Mouse (Mus musculus): ENCODE measurements at regions not wholly inside any gene's neighbourhood (a gene's known extent, or its start where the extent isn't known, plus 50 kb on each side); places are given as distances from the start of the nearest gene placed in this dataset.

DNA sequence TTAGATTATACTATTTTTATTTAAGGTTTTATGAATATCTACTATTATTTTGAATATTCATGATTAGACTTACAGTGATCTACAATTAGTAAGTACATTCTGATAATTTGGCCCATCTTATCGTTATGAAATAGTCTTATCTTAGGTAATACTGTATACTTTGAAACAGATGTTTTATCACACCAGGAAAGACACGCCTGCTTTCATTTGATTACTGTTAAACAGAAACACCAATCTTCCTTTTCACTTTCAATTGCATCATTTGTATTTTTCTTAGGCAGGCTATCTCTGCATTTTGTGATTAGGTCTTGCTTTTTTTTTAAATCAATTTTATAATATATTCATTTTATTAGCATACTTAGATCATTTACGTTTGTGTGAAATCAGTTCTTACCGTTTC is 280.4 kb upstream of the Ccdc54 start:
- CTCF ChIA-PET: no interaction called here
- POLR2A ChIA-PET: no interaction called here

DNA sequence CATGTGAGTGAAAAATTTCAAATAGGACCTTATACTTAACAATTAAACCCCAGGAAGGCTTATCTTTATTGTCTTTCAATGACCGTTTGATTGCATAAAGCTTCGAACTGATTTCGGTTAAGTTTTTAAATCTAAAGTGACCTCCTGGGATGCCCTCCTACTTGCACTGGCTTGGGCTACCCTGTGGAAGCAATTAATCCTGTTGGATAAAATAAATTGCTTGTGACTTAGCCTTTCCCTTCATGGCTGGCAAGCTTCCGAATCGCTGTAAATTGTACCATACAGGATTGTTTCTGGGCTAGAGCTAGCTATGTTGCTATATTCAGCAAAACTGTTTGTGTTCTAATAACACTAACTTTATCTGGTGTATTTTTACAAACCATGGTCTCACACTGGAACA is 272.6 kb upstream of the Ccdc54 start:
- POLR2A ChIA-PET: no interaction called here
- CTCF ChIA-PET: no interaction called here

DNA sequence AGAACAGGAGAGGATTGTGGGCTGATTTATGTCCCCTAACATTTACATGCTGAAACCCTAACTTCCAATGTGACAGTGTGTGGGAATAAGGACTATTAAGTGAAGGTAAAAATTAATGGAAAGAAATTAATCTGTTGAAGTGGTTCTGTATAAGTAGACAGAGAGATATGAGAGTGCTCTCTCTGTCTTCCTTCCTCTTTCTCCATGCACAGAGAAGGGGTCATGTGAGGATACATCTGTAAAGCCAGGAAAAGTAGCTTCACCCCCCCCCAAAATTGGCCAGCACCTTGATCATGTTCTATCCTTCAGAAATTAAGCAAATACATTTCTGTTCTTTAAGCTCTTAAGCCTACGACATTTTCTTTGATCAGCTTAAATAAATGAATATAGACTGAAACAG is 268.6 kb upstream of the Ccdc54 start:
- POLR2A ChIA-PET: no interaction called here
- CTCF ChIA-PET: no interaction called here

DNA sequence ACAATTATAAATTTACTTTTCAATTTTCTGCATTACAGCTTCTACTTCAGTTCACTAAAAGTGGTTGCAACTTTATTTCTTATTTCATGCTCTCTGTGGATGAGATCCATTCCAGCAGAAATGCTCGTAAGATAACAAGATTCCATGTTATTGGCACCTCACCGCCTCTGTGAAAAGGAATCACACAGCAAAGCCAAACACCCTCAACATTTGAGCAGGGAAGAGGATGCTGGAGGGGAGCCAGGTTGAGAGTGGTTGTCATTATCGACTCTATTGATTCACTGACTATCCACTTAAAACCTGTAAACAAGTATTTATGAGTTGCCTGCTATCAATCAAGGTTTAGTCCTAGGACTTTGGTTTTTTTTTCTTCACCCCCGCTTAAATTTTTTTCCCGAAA is 261.1 kb upstream of the Ccdc54 start:
- ChIA-PET POLR2A (no interaction called here), CTCF (no interaction called here)

DNA sequence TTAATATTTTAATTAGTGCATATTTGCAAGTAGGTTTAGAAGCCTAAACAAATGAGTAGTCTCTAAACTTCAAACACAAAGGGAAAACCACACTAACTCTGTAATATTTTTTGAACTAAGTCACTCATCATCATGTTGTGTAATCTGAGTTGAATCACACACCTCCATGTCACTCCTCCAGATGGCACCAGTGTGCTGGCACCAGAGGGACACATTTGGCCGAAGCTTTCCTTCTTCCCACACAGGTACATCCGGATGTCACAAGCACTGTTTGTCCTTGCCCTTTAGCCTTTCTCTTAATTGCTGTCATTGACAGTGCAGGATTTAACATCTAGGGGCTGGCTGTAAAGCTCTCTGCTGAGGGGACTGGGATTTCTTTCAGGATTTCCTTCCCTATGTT is 256.7 kb upstream of the Ccdc54 start:
- ChIA-PET POLR2A (no interaction called here), CTCF (no interaction called here)

DNA sequence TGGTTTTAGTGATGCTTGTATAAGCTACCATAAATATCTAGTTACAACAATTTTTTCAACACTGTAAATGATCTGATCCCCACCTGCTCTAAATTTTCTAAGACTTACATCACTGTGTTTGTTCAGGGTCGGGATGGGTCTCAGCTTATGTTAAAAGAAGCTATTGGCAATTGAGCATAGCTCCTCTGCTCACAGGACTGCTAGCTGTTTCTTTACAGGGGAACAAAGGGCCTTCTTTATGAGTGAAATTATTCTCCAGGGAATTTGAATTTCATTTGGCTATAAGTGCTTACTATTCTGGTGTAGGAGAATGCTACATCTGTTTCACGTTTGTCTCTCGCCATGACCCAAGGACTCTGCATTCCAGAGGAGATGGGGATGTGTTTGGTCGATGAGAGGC is 255.6 kb upstream of the Ccdc54 start:
- POLR2A ChIA-PET: no interaction called here
- CTCF ChIA-PET: no interaction called here

DNA sequence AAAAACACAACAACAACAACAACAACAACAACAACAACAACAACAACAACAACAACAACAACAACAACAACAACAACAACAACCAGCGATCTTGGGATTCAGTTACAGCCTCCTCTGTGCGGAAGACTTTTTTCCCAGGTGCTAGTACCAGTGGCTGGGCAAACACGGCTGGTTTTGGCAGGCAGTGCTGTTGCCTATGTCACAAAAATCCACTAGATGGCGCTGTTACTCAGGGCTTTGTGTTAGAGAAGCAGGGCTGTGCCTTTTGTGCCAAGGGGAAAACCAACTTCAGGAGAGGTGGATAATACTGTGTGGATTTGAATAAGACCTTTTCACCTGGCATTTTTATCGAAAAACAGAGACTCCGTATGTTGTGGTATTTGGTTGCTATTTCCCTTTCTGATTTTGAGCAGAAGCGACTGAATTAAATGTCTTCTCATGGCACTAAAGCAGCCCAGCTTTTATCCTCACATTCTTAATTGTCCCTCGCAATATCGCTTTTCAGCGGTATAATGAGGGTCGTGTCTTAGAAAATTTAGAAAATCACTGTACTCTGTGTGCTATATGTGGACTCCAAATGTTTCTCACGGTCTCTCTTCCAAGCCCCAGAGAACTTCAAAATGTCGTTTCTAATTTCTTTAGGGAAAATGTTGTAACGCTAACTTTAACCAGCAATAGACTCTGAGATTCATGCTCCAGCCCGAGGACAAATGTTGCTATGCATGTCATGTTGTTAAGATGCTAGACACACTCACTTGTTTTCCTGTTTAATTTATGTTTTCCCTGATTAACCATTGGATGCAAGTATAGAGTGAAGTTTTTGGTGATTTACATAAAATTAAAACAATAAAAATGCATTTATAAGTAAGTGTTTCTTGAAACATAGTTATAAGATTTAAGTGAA is 251.0 kb upstream of the Ccdc54 start:
- ChIA-PET POLR2A (no interaction called here), CTCF (interaction anchor here in 3 of 4 experiments (0.6 to 1.2 kb wide), 7 partner anchors 9 to 482 kb away, joined by 3 to 4 read pairs (median 3); no protein-coding TSS in a partner anchor)

DNA sequence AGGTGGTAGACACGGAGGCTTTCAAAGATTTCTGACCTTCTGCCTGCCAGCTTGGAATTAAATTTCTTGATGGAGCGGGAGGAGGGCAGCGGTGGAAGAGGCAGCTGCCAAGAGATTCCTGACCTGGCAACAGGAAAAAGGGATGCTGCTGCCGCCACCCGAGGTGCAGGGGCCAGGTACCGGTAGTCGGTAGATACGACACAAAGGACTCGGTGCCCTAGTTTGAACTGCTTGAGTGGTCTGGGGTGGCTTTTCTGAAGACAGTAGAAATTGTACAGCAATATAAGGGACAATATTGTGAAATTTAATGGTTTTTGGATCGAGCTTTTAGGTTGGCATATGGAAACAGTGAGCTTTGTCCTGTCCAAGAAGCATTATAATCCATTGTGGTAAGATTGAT is 250.3 kb upstream of the Ccdc54 start:
- POLR2A ChIA-PET: no interaction called here
- CTCF ChIA-PET: interaction anchor here in 3 of 4 experiments (0.6 to 1.3 kb wide), 8 partner anchors 8 to 481 kb away, joined by 3 to 4 read pairs (median 4); no protein-coding TSS in a partner anchor

DNA sequence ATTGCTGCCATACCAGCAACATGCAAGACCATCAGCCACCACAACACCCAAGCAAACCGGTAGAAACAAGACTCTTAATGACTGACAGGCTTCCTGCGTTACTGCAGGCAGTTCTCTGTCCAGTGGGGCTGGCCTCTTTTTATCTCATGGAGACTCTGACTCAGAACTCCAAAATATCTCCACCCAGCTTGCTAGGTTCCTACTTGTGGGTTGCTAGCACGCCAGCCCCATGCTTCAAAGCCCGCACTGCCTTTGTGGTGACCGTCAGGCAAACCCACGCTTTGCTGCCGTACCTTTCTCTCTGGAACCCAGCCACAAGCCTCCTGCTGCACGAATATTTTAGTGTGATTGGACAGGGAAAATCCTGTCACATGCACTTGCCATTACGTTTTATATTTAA is 248.7 kb upstream of the Ccdc54 start:
- CTCF ChIA-PET: no interaction called here
- POLR2A ChIA-PET: no interaction called here

DNA sequence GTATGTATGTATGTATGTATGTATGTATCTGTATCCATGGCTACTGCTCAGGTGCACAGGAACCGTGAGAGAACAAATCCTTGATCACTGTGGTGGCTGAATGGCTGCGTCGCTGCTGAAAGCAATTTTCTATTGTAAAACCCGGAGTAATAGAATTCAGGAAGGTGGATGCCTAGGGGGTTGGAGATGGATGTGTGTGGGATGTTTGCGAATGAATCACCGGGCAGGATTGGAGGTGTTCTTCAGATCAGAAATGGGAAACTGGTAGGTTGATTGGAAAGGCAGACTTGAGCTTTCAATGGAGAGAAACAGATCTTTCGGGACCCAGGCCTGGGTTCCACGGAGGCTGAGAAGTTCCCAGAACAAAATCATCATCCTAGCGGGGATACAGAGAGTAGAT is 246.5 kb upstream of the Ccdc54 start:
- ChIA-PET CTCF (no interaction called here), POLR2A (no interaction called here)

DNA sequence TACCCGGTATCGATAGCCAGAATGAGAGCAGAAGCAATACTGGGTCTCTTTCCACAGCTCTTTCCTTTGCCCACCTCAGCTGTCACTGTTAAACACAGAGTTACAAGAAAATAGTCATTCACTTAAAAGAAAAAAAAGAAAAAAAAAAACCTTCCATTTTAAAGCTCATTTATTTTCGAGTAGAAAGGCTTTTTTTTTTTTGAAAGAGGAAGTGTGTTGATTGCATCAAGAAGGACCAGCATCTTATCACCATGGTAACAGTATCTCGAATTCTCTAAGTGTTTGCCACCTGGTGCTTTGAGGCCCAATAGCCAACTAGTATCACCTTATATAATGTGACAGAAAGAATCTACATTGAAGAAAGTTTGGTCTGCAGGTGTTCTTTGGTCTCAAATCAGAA is 245.5 kb upstream of the Ccdc54 start:
- ChIA-PET CTCF (no interaction called here), POLR2A (interaction anchor here in 1 of 4 experiments (0.7 kb wide), 1 partner anchor 17 kb away, joined by 3 read pairs; no protein-coding TSS in a partner anchor)

DNA sequence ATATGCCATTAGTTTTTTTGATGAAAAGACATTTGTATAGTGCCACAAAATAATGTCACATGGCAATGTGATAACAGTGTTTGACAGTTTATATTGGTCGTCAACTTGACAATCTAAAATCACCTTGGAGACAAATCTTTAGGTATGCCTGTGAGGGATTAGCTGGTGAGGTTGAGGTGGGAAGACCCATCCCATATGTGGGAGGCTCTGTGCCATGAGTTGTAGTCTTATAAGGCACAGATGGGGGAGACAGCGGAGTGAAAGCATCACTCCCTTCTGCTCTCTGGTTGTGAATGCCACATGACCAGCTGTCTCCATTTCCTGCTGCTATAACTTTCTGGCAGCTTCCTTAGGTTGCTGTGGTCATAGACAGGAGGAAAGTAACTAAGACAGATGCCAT is 242.4 kb upstream of the Ccdc54 start:
- POLR2A ChIA-PET: no interaction called here
- CTCF ChIA-PET: interaction anchor here in 1 of 4 experiments (0.9 kb wide), 1 partner anchor 8 kb away, joined by 4 read pairs; no protein-coding TSS in a partner anchor

DNA sequence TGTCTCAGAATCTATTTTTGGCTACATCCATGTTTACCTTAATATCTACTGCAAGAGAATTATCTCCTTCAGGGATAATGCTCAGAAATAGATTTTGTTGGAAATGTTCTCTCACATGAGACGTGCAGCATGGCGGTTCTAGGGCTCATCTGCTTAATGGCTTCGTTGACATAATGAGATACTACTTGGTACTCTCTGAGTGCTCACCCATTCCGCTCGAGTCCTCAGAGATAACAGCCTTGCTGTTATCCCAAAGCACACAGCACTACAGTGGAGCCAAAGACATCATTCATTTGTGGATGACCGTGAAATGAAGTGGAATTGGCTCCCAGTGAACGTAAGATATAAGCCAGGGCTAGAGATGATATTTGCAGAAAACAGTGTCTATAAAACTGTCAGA is 231.4 kb upstream of the Ccdc54 start:
- ChIA-PET POLR2A (no interaction called here), CTCF (no interaction called here)

DNA sequence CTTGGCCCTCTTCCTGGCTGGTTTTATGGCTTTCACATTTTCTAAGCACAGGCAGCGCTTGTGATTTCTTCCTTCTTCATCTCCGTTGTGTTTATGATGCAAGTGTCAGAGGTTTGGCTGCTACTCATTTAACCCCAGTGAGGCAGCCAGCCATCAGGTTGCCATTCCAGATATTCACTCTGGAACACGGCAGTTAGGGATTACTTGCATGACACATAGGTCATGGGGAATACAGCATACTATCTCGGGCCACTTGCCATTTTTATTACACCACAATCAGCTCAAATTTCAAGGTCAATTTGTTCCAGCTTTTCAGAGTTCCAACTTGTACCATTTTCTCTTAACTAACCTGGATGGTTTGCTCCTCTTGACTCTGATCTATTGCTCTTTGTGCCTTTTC is 223.7 kb upstream of the Ccdc54 start:
- ChIA-PET CTCF (interaction anchor here in 1 of 4 experiments (1.1 kb wide), 1 partner anchor 15 kb away, joined by 3 read pairs; no protein-coding TSS in a partner anchor), POLR2A (no interaction called here)

DNA sequence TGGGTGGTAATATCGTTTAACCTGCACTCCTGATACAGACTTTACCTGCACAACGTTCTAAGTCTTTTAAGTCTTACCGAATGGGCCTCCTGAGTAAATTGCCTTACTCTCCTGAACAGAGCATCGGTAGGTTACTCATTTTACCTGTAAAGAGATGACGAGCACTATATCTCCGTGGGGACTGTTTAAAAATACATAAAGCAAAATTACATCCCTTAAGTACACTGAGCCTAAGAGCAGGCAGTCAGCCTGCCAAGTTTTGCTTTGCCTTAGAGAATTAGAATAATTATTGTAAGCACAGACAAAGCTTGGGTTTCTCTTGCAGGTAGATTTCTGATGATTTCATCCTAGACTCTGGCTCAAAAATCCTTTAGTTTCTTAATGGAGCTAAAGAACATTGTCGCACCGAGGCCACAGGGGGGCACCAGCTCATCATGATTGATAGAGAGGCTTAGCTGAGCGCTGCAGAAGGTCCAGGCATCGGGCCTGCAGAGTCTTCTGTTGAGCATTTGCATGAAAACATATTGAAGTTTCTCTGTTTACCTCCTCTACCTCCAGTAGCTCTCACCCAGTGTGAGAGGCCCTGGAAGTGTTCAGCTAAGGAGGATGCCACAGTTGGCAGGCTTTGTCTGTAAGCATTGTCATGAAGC is 208.3 kb upstream of the Ccdc54 start:
- ChIA-PET CTCF (interaction anchor here in 3 of 4 experiments (0.5 to 1.1 kb wide), 6 partner anchors 16 to 1122 kb away, joined by 3 to 6 read pairs (median 3); no protein-coding TSS in a partner anchor), POLR2A (no interaction called here)

DNA sequence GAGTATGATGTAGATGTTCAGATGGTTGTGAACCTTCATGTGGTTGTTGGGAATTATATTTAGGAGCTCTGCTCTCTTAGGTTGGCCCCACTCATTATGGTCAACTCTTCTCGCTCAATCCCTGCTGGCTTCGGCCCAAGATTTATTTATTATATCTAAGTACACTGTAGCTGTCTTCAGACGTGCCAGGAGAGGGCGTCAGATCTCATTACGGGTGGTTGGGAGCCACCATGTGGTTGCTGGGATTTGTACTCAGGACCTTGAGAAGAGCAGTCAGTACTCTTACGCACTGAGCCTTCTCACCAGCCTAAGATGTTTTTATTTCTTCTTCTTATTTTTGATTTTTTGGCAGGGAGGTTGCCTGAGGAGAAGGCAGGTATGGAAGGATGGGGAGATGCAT is 207.1 kb upstream of the Ccdc54 start:
- CTCF ChIA-PET: no interaction called here
- POLR2A ChIA-PET: no interaction called here

DNA sequence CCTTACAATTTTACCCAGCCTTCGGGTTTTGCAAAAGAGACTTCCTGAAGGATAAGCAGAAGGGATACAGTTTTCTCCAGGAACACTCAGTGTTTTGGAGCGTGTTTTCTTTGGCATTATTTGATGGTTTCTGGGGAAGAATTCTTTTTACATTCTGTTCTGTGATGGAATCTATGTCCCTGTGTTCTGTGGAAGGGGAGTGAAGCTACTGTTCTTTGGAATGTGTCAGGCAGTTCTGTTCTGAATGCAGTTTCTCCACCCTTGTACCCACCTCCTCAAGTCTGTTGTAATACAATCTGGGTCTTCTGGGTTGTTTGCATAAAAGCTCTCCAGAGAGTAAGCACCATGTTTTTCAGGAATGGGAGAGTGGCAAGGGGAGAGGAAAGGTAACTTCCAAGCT is 202.0 kb upstream of the Ccdc54 start:
- ChIA-PET POLR2A (interaction anchor here in 1 of 4 experiments (0.5 kb wide), 1 partner anchor 62 kb away, joined by 3 read pairs; no protein-coding TSS in a partner anchor), CTCF (no interaction called here)

DNA sequence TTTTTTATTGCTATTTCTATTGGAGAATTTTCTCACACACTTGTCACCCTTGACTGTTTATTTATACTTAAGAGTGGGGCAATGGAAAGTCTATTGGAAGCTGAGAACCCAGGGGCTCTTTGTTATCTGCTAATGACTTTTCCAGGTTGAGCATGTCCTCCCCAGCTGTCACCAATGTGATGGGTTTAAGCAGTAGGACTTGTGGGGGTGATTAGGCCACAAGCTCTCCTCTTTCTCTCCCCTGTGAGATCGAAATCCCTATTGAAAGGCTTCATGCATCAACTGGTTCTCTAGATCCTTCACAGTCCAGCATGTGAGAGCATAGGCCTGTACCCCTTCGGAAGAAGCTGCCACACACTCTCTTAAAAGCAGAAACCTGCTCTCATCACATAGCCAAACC is 201.6 kb upstream of the Ccdc54 start:
- POLR2A ChIA-PET: interaction anchor here in 1 of 4 experiments (0.5 kb wide), 1 partner anchor 63 kb away, joined by 3 read pairs; no protein-coding TSS in a partner anchor
- CTCF ChIA-PET: no interaction called here

DNA sequence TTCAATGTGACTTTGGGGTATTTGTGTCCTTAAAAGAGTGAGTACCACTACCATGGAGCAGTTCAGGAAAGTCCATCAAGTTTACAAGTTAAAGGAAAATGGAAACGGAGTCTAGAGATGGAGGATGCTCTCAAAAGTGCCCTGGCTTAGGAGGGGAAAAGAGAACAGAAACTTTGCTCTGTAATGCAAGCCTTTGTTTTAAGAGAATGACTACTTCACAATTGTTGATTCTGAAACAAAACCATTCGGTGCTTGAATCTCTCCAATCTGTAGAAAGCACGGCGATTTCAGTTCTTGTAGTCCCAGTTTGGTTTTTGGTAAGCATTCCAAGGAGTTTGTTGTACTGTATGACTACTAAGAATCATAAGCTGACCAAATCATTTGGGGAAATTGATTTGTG is 197.7 kb upstream of the Ccdc54 start:
- ChIA-PET POLR2A (no interaction called here), CTCF (no interaction called here)

DNA sequence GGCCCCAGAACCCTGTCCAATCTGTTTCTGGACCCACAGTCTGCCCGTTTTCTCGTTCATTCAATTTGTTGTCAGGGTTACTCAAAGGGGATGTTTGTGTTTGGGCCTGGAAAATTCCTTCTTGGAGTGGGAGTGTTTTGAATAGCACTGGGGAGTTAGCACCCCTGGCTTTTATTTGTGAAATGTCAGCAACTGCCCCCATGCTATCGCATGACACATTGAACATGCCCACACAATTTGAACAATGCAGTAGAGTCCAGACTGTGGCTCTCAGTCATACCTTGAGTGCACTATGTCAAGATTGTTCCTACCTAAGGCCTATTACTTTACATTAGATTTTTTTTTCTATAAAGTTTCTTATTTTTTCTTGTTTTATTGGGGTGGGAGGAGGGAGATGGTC is 195.2 kb upstream of the Ccdc54 start:
- POLR2A ChIA-PET: interaction anchor here in 1 of 4 experiments (0.6 kb wide), 2 partner anchors 31 to 1175 kb away, joined by 3 to 4 read pairs; no protein-coding TSS in a partner anchor
- CTCF ChIA-PET: no interaction called here

DNA sequence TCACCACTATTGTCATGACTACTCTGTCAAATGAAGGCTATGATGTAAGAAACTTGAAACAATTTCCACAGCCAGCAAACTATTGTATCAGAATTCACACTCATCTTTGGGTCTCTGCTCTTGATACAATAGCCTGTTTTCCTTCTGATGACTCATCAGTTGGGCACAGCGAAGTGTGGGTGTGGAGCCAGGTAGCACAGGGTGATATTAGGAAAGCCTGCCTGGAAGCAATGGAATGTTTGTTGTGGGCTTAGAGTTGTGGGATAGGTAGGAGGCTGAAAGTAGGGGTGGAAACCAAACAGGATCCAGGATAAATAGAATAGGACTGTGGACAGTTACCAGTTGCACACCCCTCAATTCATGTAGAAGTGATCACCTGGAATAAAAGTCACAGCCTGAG is 194.4 kb upstream of the Ccdc54 start:
- POLR2A ChIA-PET: interaction anchor here in 1 of 4 experiments (0.9 kb wide), 1 partner anchor 8 kb away, joined by 3 read pairs; no protein-coding TSS in a partner anchor
- CTCF ChIA-PET: no interaction called here
